Mouse (Mus musculus): ENCODE results near the gene Pias4. TPM values are rescaled to one million over a fixed set of nuclear protein-coding genes. Genes with fewer than 3 reads are reported as not detected.

Gene Pias4
- polyA plus RNA-seq, 1 experiment from 2014 or later = 20.9 TPM

DNA sequence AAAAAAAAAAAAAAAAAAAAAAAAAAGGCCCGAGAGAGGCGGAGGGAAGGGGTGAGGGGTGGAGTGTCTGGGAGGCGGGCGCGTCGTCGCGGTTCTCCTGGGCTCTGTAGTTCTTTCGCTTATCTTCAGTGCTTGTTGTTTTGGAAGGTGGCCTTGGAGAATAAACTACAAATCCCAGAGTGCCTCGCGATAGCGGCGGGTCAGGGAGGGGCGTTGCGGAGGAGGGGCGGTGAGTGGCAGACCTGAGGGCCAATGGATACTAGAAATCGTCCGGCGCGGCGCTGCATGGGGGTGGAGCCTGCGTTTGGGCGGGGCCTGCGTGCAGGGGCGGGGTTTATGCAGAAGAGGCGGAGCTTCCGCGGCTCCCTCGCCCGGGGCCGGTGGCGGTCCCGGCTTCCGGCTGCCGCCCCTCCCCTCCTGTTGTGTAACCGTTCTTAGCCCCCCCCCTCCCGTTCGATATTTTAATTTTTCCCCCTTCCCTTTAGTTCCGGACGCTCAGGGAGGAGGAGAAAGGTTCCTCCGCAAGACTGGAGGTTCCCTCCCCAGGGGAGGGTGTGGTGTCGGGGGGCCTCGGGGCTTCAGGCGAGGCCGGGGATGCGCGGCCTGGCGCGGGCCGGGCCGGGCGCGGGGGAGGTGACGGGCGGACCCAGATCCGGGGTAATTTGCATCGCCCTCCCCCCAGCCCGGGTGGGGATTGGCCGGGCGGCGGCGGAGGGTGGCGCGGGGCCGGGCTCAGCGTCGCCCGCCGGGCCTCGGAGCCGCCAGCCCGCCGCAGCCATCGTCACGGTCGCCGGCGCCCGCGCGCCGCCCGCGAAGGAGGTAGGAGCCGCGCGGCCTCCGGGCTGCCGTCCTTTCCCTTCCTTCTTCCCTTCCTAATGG is 30.2 kb downstream of the Pias4 start:
- peak overlapping the region; percentile 98 for H3K9ac ChIP-seq (ENCODE audit: low read length)
- peak; percentile 87 for ATAC-seq (ENCODE audit: low FRiP score, low TSS enrichment)
- peak overlapping the region; percentile 97 for H3K4me2 ChIP-seq (replicated peaks; ENCODE audit: low read depth)
- peak; percentile 99 for DNase-seq (ENCODE audit: low spot score)
- peaks cover 10% of the 10 kb centered on the region for H3K4me1 ChIP-seq (replicated peaks; ENCODE audit: control insufficient read depth, insufficient read depth)
- H3K9me3 ChIP-seq (ENCODE audit: control insufficient read depth, low read length) = no peaks in the 10 kb centered on the region
- H3K27me3 ChIP-seq (ENCODE audit: control insufficient read depth, insufficient read depth, low read length) = no peaks in the 10 kb centered on the region
- under 1% methylated on average over 49 of the region's 89 CpGs for WGBS
- no peaks in the 10 kb centered on the region for H3K36me3 ChIP-seq (ENCODE audit: control insufficient read depth, insufficient read depth, low read length)
- no peak for TF ChIP-seq CTCF (IDR thresholded peaks at IDR 0.05; ENCODE audit: low read depth)
- no peak for TF ChIP-seq EP300 (optimal IDR thresholded peaks at IDR 0.05)
- H3K4me3 ChIP-seq (ENCODE audit: low read depth, low read length) = peak overlapping the region; percentile 98
- H3K27ac ChIP-seq (replicated peaks) = peak overlapping the region; percentile 99

DNA sequence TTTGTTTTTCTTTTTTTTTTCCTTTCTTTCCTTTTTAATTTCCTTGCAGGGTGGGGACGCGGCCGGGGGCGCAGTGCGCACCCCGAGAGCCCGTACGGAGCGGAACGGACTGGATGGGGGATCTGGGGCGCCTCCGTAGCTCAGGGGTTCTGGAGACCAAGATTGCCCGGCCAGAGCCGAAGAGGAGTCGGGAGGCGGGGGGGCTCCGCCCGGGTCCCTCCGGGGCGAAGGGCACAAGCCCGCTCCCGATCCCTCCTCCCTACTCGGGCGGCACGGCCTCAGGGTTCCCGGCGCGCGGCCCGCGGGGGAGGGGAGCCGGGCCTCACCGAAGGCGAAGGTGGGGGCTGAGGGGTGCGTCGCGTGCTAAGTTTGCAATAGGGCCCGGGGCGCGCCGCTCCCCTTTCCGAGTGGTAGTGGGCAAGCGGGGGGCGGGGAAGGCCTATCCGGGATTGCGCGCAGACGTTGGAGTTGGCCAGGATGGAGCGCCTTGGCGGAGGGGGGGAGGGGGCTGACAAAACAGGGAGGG is 31.0 kb downstream of the Pias4 start:
- WGBS = under 1% methylated on average over 28 of the region's 50 CpGs
- H3K9me3 ChIP-seq (ENCODE audit: control insufficient read depth, low read length) = no peaks in the 10 kb centered on the region
- H3K4me3 ChIP-seq (ENCODE audit: low read depth, low read length) = peak overlapping the region; percentile 98
- peak overlapping the region; percentile 98 for H3K9ac ChIP-seq (ENCODE audit: low read length)
- peak; percentile 31 for ATAC-seq (ENCODE audit: low FRiP score, low TSS enrichment)
- peak overlapping the region; percentile 99 for H3K27ac ChIP-seq (replicated peaks)
- peak; percentile 86 for DNase-seq (ENCODE audit: low spot score)
- peak overlapping the region; percentile 97 for H3K4me2 ChIP-seq (replicated peaks; ENCODE audit: low read depth)
- no peaks in the 10 kb centered on the region for H3K36me3 ChIP-seq (ENCODE audit: control insufficient read depth, insufficient read depth, low read length)
- no peak for TF ChIP-seq CTCF (IDR thresholded peaks at IDR 0.05; ENCODE audit: low read depth)
- TF ChIP-seq EP300 (optimal IDR thresholded peaks at IDR 0.05) = no peak
- no peaks in the 10 kb centered on the region for H3K27me3 ChIP-seq (ENCODE audit: control insufficient read depth, insufficient read depth, low read length)
- H3K4me1 ChIP-seq (replicated peaks; ENCODE audit: control insufficient read depth, insufficient read depth) = peaks cover 10% of the 10 kb centered on the region

DNA sequence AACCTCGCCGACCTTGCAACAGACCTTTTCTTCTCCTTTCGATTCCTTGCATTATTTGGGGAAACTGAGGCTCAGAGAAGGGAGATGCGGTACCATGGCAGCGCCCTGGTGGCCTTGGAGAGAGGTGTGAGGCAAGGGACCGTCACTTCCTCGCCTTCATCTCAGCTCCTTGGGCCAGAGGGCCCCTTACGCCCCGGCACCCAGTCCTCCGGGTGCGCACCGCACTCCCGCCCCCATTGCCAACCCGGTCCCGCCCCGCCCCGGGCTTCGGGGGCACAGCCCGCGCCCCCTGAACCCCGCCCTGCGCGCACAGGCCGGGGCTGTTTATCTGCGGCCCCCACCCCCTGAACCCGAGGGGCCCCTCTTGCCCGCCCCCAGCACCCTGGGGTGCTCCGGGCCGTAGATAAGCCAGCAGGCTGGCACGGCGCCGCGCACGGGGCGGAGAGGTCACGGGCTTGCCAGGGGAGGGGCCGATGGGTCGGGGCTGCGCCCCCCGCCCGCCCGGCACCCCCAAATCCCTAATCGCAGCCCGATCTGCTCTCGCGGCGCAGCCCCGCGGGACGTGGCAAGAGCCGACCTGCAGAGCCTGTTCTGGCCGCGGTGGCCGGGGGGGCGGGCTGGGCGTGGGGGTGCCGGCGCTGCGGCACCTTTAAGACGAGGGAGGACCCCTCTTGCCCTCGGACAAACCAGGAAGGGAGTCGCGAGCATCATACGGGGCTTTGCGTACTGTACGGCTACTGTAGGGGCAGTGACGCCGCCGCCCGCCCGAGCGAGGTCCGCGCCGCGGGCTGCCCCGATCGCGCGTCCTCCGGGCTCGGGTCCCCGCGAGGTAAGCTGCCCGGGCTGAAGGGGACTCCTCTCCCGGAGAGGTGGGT is 31.7 kb downstream of the Pias4 start:
- TF ChIP-seq EP300 (optimal IDR thresholded peaks at IDR 0.05) (no peak), CTCF (IDR thresholded peaks at IDR 0.05; ENCODE audit: low read depth) (peak; percentile 21)
- Histone ChIP-seq H3K36me3 (ENCODE audit: control insufficient read depth, insufficient read depth, low read length) (no peaks in the 10 kb centered on the region), H3K4me2 (replicated peaks; ENCODE audit: low read depth) (peak overlapping the region; percentile 97), H3K27me3 (ENCODE audit: control insufficient read depth, insufficient read depth, low read length) (no peaks in the 10 kb centered on the region), H3K4me1 (replicated peaks; ENCODE audit: control insufficient read depth, insufficient read depth) (peaks cover 10% of the 10 kb centered on the region), H3K9me3 (ENCODE audit: control insufficient read depth, low read length) (no peaks in the 10 kb centered on the region), H3K27ac (replicated peaks) (peak overlapping the region; percentile 99), H3K9ac (ENCODE audit: low read length) (peak overlapping the region; percentile 98), H3K4me3 (ENCODE audit: low read depth, low read length) (peak overlapping the region; percentile 98)
- peak; percentile 58 for ATAC-seq (ENCODE audit: low FRiP score, low TSS enrichment)
- WGBS = 2% methylated on average over 54 of the region's 86 CpGs
- DNase-seq (ENCODE audit: low spot score) = peak; percentile 91

DNA sequence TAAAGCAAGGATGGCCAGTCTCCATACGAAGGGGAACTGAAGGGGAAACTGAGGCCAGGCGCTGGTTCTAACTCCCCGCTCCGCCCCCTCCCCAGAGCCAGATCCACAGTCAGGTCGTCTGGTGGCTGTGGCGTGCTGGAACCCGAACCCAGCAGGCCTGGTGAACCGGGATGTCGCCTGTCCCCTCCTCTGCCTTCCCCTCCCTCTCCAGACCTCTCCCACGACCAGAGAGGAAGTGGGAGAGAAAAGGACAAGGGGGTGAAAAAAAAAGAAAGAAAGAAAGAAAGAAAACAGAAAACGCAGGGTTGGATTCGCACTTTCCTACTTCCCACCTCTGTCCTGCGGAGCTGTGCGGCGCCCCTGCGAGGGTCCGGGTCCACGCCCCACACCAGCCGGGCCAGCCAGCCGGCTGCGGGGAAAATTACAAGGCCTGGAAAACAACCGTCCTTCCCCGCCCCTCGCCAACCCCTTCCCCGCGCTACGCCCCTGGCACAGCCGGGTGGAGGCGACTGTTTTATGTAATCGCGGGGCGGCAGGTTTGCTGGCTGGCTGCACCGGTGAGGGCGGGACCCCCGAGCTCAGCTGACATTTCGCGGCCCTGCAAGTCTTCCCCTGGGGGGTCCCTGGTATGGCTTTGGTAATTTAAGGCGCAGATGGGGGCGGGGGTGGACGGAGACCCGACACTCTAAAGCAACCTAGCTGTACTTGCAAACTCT is 32.6 kb downstream of the Pias4 start, which contains the start of gene Zbtb7a:
TSS of gene Zbtb7a (plus strand) at position 255 of the 716 bp plus-strand sequence.
- DNase-seq (ENCODE audit: low spot score) = peak; percentile 62
- no peak for ATAC-seq (ENCODE audit: low FRiP score, low TSS enrichment)
- peak within 1 kb of the TSS; percentile 97 for H3K4me2 ChIP-seq (replicated peaks; ENCODE audit: low read depth)
- no peaks in the 10 kb centered on the region for H3K27me3 ChIP-seq (ENCODE audit: control insufficient read depth, insufficient read depth, low read length)
- TF ChIP-seq EP300 (optimal IDR thresholded peaks at IDR 0.05) = no peak
- TF ChIP-seq CTCF (IDR thresholded peaks at IDR 0.05; ENCODE audit: low read depth) = no peak
- H3K9ac ChIP-seq (ENCODE audit: low read length) = peak within 1 kb of the TSS; percentile 98
- H3K9me3 ChIP-seq (ENCODE audit: control insufficient read depth, low read length) = no peaks in the 10 kb centered on the region
- peak within 1 kb of the TSS; percentile 99 for H3K27ac ChIP-seq (replicated peaks)
- no peaks in the 10 kb centered on the region for H3K36me3 ChIP-seq (ENCODE audit: control insufficient read depth, insufficient read depth, low read length)
- peak within 1 kb of the TSS; percentile 98 for H3K4me3 ChIP-seq (ENCODE audit: low read depth, low read length)
- H3K4me1 ChIP-seq (replicated peaks; ENCODE audit: control insufficient read depth, insufficient read depth) = peaks cover 4% of the 10 kb centered on the region
- 3% methylated on average over 40 of the region's 41 CpGs for WGBS

DNA sequence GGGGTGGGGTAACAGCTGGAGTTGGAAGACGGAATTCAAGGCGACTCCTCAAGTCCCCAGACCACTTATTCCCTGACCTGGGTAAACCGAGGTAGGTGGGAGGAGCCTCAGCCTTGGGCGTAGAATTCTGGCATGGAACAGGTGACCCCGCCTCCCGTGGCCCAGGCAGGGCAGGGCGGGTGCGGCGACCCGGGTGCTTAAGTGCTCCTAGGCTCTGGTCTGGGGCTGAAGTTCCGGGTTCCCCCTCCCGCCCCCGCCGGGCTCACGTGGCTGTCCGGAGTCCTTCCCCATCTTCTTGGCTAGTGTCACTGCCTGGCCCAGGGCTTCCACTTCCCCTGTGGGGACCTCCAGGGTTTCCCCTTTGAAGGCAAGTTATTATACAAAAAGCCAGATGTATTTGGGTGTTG is 33.5 kb downstream of the Pias4 start:
- DNase-seq (ENCODE audit: low spot score) = peak; percentile 86
- H3K27ac ChIP-seq (replicated peaks) = peak overlapping the region; percentile 99
- H3K9me3 ChIP-seq (ENCODE audit: control insufficient read depth, low read length) = no peaks in the 10 kb centered on the region
- H3K36me3 ChIP-seq (ENCODE audit: control insufficient read depth, insufficient read depth, low read length) = no peaks in the 10 kb centered on the region
- 7% methylated on average over 15 of the region's 16 CpGs for WGBS
- TF ChIP-seq EP300 (optimal IDR thresholded peaks at IDR 0.05) (no peak), CTCF (IDR thresholded peaks at IDR 0.05; ENCODE audit: low read depth) (no peak)
- H3K27me3 ChIP-seq (ENCODE audit: control insufficient read depth, insufficient read depth, low read length) = no peaks in the 10 kb centered on the region
- ATAC-seq (ENCODE audit: low FRiP score, low TSS enrichment) = no peak
- peak overlapping the region; percentile 23; the same call in 1 of the 2 replicates for H3K9ac ChIP-seq (ENCODE audit: low read length)
- H3K4me2 ChIP-seq (replicated peaks; ENCODE audit: low read depth) = peak overlapping the region; percentile 97
- no peak overlapping the region for H3K4me3 ChIP-seq (ENCODE audit: low read depth, low read length)
- H3K4me1 ChIP-seq (replicated peaks; ENCODE audit: control insufficient read depth, insufficient read depth) = peaks cover 6% of the 10 kb centered on the region

All from stomach, postnatal 0 days (tissue).